Mouse (Mus musculus): ENCODE measurements around the gene Camsap3.
"Not testable (repeated sequence)": the region's sequence is repeated elsewhere in the genome, so short reads cannot be mapped to it uniquely, and the experiment has no call there.

Camsap3 gene

GRCm38 (mm10) chr8:3586993-3587390 is at the start of gene Camsap3:
Gene Camsap3 (plus strand): TSS chr8:3587293.
- no peak for DNase-seq

- no peak for DNase-seq
Observed at GRCm38 (mm10) chr8:3537666-3538065, 49.4 kb upstream of the Camsap3 start.

GRCm38 (mm10) chr8:3539146-3539545 is 47.9 kb upstream of the Camsap3 start:
- DNase-seq: no peak

GRCm38 (mm10) chr8:3540076-3540475 is 47.0 kb upstream of the Camsap3 start:
- DNase-seq: no peak

- no peak for DNase-seq
Observed at GRCm38 (mm10) chr8:3546511-3546910, 40.6 kb upstream of the Camsap3 start.

GRCm38 (mm10) chr8:3552240-3552639 is 34.9 kb upstream of the Camsap3 start:
- no peak for DNase-seq

- DNase-seq: no peak
Observed at GRCm38 (mm10) chr8:3556114-3556513, 31.0 kb upstream of the Camsap3 start.

GRCm38 (mm10) chr8:3567641-3568371 is 19.3 kb upstream of the Camsap3 start, which contains the start of gene C330021F23Rik:
Gene C330021F23Rik (plus strand): TSS chr8:3567990.
- peak; percentile 82 for DNase-seq

GRCm38 (mm10) chr8:3568378-3568777 is 18.7 kb upstream of the Camsap3 start:
- no peak for DNase-seq

- no peak for DNase-seq
Observed at GRCm38 (mm10) chr8:3569784-3570183, 17.3 kb upstream of the Camsap3 start.

GRCm38 (mm10) chr8:3574546-3574945 is 12.5 kb upstream of the Camsap3 start:
- no peak for DNase-seq

- no peak for DNase-seq
Observed at GRCm38 (mm10) chr8:3576211-3576960, 10.7 kb upstream of the Camsap3 start.

- DNase-seq: no peak
Observed at GRCm38 (mm10) chr8:3579390-3580364, 7.4 kb upstream of the Camsap3 start.

- not testable (repeated sequence) for DNase-seq
Observed at GRCm38 (mm10) chr8:3581961-3582360, 5.1 kb upstream of the Camsap3 start.

- DNase-seq: no peak
Observed at GRCm38 (mm10) chr8:3586452-3586851, 641 bp upstream of the Camsap3 start.

GRCm38 (mm10) chr8:3587391-3588257 is 531 bp downstream of the Camsap3 start:
- DNase-seq: peak; percentile 89

- DNase-seq: no peak
Observed at GRCm38 (mm10) chr8:3588258-3588633, 1.2 kb downstream of the Camsap3 start.

- DNase-seq: peak; percentile 47
Observed at GRCm38 (mm10) chr8:3593470-3593869, 6.4 kb downstream of the Camsap3 start.

- no peak for DNase-seq
Observed at GRCm38 (mm10) chr8:3594466-3594865, 7.4 kb downstream of the Camsap3 start.

- no peak for DNase-seq
Observed at GRCm38 (mm10) chr8:3598054-3598453, 11.0 kb downstream of the Camsap3 start.

- DNase-seq: no peak
Observed at GRCm38 (mm10) chr8:3599219-3599618, 12.1 kb downstream of the Camsap3 start.

GRCm38 (mm10) chr8:3600401-3600800 is 13.3 kb downstream of the Camsap3 start:
- no peak for DNase-seq
